Mouse (Mus musculus) olfactory bulb, adult 2 months (tissue): ENCODE results near the gene Ddx43.

Source experiments
- CTCF ChIP-seq: fragments of 200-500 bp; IDR thresholded peaks from 2 replicates; pipeline ENCODE4 v1.5.1; 2012; ENCODE audit warnings: low read depth, mild to moderate bottlenecking, low read length, moderate library complexity; ENCODE audit not compliant: insufficient read depth
- POLR2A ChIP-seq: fragments of 200-500 bp; IDR thresholded peaks from 2 replicates; pipeline ENCODE4 v1.6.1; 2012; ENCODE audit warnings: mild to moderate bottlenecking, low read depth, low read length, moderate library complexity; ENCODE audit not compliant: insufficient read depth

DNA sequence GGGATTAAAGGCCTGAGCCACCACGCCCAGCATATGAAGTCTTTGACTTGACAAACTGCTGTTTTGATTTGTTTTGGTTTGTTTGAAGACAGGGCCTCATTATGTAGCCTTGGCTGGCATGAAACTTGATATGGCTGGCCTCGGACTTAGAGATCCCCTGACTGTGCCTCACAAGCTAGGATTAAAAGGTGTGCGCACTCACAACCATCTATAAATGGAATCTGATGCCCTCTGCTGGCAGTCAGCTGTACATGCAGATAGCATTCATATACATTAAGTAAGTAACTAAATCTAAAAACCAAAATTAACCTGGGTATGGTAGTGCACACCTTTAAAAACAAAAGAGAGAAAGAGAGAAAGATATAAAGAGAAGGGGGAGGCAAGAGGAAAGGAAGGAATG, 9.7 kb upstream of the Ddx43 start:
- TF ChIP-seq CTCF, result no peak
- TF ChIP-seq POLR2A, result no peak
